Mouse (Mus musculus): Measurements from ENCODE around the gene Pak4. TPM values are rescaled to one million over a fixed set of nuclear protein-coding genes. Genes with fewer than 3 reads are reported as not detected.

Gene Pak4
- 0.94 TPM for polyA plus RNA-seq (2014; fragmentation: Illumina TruSeq; extraction: RNeasy Lipid Tissue Mini Kit (QIAGEN cat#74804))

GRCm38 (mm10) chr7:28597642-28598446, at the start of gene Pak4, which contains the start of gene Samd4b:
TSS of gene Pak4 (minus strand) at chr7:28598185.
TSS of gene Samd4b (minus strand) at chr7:28598144.

GRCm38 (mm10) chr7:28631073-28631472, 33.1 kb upstream of the Pak4 start, which contains the start of gene Acp7:
TSS of gene Acp7 (minus strand) at chr7:28631332.

GRCm38 (mm10) chr7:28547154-28547553, 50.8 kb downstream of the Pak4 start, which contains the start of gene Nccrp1:
TSS of gene Nccrp1 (minus strand) at chr7:28547254.

GRCm38 (mm10) chr7:28540526-28540925, 57.5 kb downstream of the Pak4 start, which contains the start of gene Sycn:
TSS of gene Sycn (plus strand) at chr7:28540885.

GRCm38 (mm10) chr7:28522536-28522935, 75.4 kb downstream of the Pak4 start, which contains the start of gene Ifnl3:
TSS of gene Ifnl3 (plus strand) at chr7:28522836.

GRCm38 (mm10) chr7:28510405-28510974, 87.5 kb downstream of the Pak4 start, which contains the start of gene Ifnl2:
TSS of gene Ifnl2 (minus strand) at chr7:28510455.

Other genes starting within 250 kb of the Pak4 start
- gene Rps16, start 247.5 kb downstream of the Pak4 start, polyA plus RNA-seq (2014; fragmentation: Illumina TruSeq; extraction: RNeasy Lipid Tissue Mini Kit (QIAGEN cat#74804)) = 321 TPM
- 1.9 TPM for gene Plekhg2, start 225.6 kb downstream of the Pak4 start, polyA plus RNA-seq (2014; fragmentation: Illumina TruSeq; extraction: RNeasy Lipid Tissue Mini Kit (QIAGEN cat#74804))
- gene Zfp36, start 217.9 kb downstream of the Pak4 start, polyA plus RNA-seq (2014; fragmentation: Illumina TruSeq; extraction: RNeasy Lipid Tissue Mini Kit (QIAGEN cat#74804)) = 10.9 TPM
- 2.1 TPM for gene Med29, start 205.5 kb downstream of the Pak4 start, polyA plus RNA-seq (2014; fragmentation: Illumina TruSeq; extraction: RNeasy Lipid Tissue Mini Kit (QIAGEN cat#74804))
- 50.9 TPM for gene Paf1, start 205.2 kb downstream of the Pak4 start, polyA plus RNA-seq (2014; fragmentation: Illumina TruSeq; extraction: RNeasy Lipid Tissue Mini Kit (QIAGEN cat#74804))
- 2.7 TPM for gene Gmfg, start 160.7 kb downstream of the Pak4 start, polyA plus RNA-seq (2014; fragmentation: Illumina TruSeq; extraction: RNeasy Lipid Tissue Mini Kit (QIAGEN cat#74804))
- gene Lrfn1, start 146.2 kb downstream of the Pak4 start, polyA plus RNA-seq (2014; fragmentation: Illumina TruSeq; extraction: RNeasy Lipid Tissue Mini Kit (QIAGEN cat#74804)) = 0.80 TPM
- gene Ifnl2, start 87.7 kb downstream of the Pak4 start, polyA plus RNA-seq (2014; fragmentation: Illumina TruSeq; extraction: RNeasy Lipid Tissue Mini Kit (QIAGEN cat#74804)) = not detected
- not detected for gene Ifnl3, start 75.3 kb downstream of the Pak4 start, polyA plus RNA-seq (2014; fragmentation: Illumina TruSeq; extraction: RNeasy Lipid Tissue Mini Kit (QIAGEN cat#74804))
- gene Sycn, start 57.3 kb downstream of the Pak4 start, polyA plus RNA-seq (2014; fragmentation: Illumina TruSeq; extraction: RNeasy Lipid Tissue Mini Kit (QIAGEN cat#74804)) = not detected
- gene Nccrp1, start 50.9 kb downstream of the Pak4 start, polyA plus RNA-seq (2014; fragmentation: Illumina TruSeq; extraction: RNeasy Lipid Tissue Mini Kit (QIAGEN cat#74804)) = not detected
- gene Samd4b, start within 50 bp of the Pak4 start, polyA plus RNA-seq (2014; fragmentation: Illumina TruSeq; extraction: RNeasy Lipid Tissue Mini Kit (QIAGEN cat#74804)) = 23.7 TPM
- not detected for gene Acp7, start 33.1 kb upstream of the Pak4 start, polyA plus RNA-seq (2014; fragmentation: Illumina TruSeq; extraction: RNeasy Lipid Tissue Mini Kit (QIAGEN cat#74804))
- 0.51 TPM for gene Fbxo27, start 94.7 kb upstream of the Pak4 start, polyA plus RNA-seq (2014; fragmentation: Illumina TruSeq; extraction: RNeasy Lipid Tissue Mini Kit (QIAGEN cat#74804))
- gene Fbxo17, start 118.6 kb upstream of the Pak4 start, polyA plus RNA-seq (2014; fragmentation: Illumina TruSeq; extraction: RNeasy Lipid Tissue Mini Kit (QIAGEN cat#74804)) = 1.2 TPM
- gene Mrps12, start 143.6 kb upstream of the Pak4 start, polyA plus RNA-seq (2014; fragmentation: Illumina TruSeq; extraction: RNeasy Lipid Tissue Mini Kit (QIAGEN cat#74804)) = 19.0 TPM
- not detected for gene Sars2, start 143.8 kb upstream of the Pak4 start, polyA plus RNA-seq (2014; fragmentation: Illumina TruSeq; extraction: RNeasy Lipid Tissue Mini Kit (QIAGEN cat#74804))
- gene Ccer2, start 158.0 kb upstream of the Pak4 start, polyA plus RNA-seq (2014; fragmentation: Illumina TruSeq; extraction: RNeasy Lipid Tissue Mini Kit (QIAGEN cat#74804)) = not detected
- 15.0 TPM for gene Sirt2, start 168.6 kb upstream of the Pak4 start, polyA plus RNA-seq (2014; fragmentation: Illumina TruSeq; extraction: RNeasy Lipid Tissue Mini Kit (QIAGEN cat#74804))
- not detected for gene Nfkbib, start 169.3 kb upstream of the Pak4 start, polyA plus RNA-seq (2014; fragmentation: Illumina TruSeq; extraction: RNeasy Lipid Tissue Mini Kit (QIAGEN cat#74804))
- 1.2 TPM for gene Rinl, start 190.8 kb upstream of the Pak4 start, polyA plus RNA-seq (2014; fragmentation: Illumina TruSeq; extraction: RNeasy Lipid Tissue Mini Kit (QIAGEN cat#74804))
- 395 TPM for gene Hnrnpl, start 210.4 kb upstream of the Pak4 start, polyA plus RNA-seq (2014; fragmentation: Illumina TruSeq; extraction: RNeasy Lipid Tissue Mini Kit (QIAGEN cat#74804))
- gene Ech1, start 227.0 kb upstream of the Pak4 start, polyA plus RNA-seq (2014; fragmentation: Illumina TruSeq; extraction: RNeasy Lipid Tissue Mini Kit (QIAGEN cat#74804)) = 9.2 TPM
- not detected for gene Lgals4, start 235.7 kb upstream of the Pak4 start, polyA plus RNA-seq (2014; fragmentation: Illumina TruSeq; extraction: RNeasy Lipid Tissue Mini Kit (QIAGEN cat#74804))

All from ovary, adult 10 weeks (tissue).